Mouse (Mus musculus): Measurements from ENCODE around the gene Nr1i3.
A peak's percentile ranks its signal among the peaks of the same experiment; 100 is the strongest.

The Nr1i3 gene

DNA sequence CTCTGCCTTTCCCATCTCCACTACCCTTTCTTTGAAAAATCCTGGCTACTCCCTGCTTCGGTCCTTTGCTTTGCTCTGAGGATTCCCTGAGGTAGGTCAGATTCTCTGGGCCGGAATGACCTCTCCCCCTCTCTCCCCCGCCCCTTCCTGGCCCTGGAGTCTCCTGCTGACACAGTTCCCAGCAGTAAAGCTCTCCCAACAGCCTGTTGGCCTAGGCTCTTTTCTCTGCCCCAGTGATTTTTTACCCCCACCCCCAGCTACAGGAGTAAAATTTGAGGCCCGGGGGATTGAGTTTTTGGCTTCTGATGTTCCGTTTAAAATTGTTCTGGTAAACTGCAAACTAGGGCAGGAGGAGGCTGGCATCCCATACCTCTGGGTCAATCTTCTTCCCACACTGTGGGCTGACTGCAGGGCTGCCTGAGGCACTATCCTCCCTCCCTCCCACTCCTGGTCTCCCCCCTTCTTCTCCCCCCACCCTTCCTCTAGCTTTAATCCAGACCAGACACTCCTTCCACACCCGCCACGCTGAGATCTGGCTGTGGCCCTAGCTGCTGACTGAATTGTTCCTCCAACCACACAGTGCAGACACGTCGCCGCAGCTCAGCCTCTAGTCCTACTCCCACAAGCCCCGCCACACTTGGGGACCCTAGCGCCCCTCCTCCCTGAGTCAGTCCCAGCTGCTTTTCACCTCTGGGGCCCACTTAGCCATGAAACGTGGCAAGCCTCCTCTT, 38.0 kb downstream of the Nr1i3 start:
- DNase-seq (ENCODE audit: low spot score), result no peak

DNA sequence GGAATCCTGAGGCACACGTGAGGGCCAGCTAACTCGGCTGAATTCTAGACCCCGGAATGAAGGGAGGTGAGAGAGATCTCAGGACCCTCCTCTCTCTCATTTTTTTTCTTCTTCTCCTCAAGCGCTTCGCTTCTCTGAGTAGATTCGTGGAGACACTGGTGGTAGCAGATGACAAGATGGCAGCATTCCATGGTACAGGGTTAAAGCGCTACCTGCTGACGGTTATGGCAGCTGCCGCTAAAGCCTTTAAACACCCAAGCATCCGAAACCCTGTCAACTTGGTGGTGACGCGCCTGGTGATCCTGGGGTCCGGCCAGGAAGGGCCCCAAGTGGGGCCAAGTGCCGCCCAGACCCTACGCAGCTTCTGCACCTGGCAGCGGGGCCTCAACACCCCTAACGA, 38.6 kb downstream of the Nr1i3 start:
- DNase-seq (ENCODE audit: low spot score), result no peak

- DNase-seq (ENCODE audit: low spot score), result no peak
Measured at GRCm38 (mm10) chr1:171256095-171256818, 42.5 kb downstream of the Nr1i3 start.

GRCm38 (mm10) chr1:171256937-171257548, 43.3 kb downstream of the Nr1i3 start:
- no peak for DNase-seq (ENCODE audit: low spot score)

- DNase-seq (ENCODE audit: low spot score), result no peak
Measured at GRCm38 (mm10) chr1:171257781-171258180, 44.0 kb downstream of the Nr1i3 start.

DNA sequence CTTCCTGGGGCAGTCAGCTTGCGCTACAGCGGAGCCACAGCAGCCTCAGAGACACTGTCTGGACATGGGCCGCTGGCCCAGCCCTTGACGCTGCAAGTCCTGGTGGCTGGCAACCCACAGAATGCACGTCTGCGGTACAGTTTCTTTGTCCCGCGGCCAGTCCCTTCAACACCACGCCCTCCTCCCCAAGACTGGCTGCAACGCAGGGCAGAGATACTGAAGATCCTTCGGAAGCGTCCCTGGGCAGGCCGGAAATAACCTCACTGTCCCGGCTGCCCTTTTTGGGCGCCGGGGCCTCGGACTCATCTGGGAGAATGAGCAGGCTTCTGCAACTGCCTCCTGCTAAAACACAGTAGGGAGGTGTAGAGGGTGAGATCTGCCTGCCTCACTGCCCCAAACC, 45.2 kb downstream of the Nr1i3 start:
- DNase-seq (ENCODE audit: low spot score), result no peak

- DNase-seq (ENCODE audit: low spot score), result no peak
Measured at GRCm38 (mm10) chr1:171260316-171260715, 46.5 kb downstream of the Nr1i3 start.

DNA sequence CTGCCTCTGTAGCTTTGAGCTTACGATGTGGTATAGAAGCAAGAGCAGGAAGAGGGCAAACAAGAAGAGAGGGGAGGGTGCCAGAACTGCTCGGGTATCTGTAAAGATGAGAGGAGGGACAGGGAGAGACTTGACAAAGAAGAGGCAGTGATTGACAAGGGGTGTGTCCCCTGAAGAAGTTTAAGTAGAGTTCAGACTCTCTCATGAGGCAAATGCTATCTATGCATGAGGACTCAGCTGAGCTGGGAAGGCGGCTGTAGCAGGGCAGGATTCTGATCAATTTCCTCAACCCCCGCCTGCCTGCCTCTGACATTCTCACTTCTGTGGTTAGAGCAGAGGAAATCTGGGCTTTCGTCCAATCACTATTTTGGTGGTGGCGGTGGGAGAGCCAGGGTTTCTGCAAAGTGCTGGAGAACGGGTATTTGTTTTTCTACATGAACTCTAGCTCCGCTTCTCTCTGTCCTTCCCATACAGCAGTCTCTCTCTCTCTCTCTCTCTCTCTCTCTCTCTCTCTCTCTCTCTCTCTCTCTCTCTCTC, 48.9 kb downstream of the Nr1i3 start:
- no peak for DNase-seq (ENCODE audit: low spot score)

DNA sequence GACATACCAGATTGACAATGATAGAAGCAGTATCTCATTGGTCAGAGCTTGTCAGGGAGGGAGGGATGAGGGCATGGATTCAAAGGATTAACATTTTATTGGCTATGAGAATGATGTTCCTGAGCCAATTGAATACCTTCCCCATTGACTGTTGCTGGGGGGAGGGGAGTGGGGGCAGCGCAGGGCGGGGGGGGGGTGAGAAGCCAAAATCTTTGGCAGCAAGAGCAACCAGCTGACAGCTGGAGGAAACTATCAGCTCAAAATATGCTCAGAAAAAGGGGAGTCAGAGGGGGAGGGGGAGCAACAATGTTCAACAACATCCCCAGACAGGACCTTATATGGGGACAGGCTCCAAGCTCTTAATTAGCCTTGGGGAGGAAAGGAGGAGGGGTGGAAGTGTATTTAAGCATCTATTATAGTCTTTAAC, 49.4 kb downstream of the Nr1i3 start:
- DNase-seq (ENCODE audit: low spot score), result no peak

GRCm38 (mm10) chr1:171263666-171264461, 50.1 kb downstream of the Nr1i3 start:
- DNase-seq (ENCODE audit: low spot score), result no peak

DNA sequence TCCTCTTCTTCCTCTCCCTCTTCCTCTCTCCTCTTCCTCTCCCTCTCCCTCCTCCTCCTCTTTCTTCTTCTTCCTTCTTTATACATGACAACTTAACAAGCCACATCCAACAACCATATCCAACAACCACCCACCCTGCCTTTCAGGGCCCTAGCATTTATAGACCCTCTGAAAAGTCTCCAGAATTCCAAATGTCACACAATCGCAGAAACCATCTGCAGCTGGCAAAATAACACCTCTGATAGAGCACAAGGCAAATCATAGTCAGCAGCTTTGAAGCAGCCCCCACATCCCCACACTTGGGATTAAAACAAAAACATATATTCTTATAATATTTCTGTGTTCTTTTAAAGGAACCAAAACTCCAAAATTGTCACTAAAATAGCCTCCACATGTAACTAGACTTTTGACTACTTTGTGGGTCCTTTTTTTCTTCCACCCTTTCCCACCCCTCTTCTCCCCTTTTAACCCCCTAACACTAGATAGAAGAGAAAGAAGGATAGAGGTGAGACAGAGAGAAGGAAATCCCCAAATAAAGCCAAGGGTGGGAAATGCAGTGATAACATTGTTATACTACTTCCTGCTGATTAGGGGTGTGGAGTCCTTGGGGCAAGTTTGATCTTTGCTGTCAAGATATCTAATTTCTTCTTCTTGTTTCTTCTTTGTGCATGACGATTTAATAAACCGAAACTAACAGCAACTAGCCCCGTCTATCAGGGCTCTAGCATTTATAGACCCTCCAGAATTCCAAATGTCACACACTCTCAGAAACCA, 52.4 kb downstream of the Nr1i3 start:
- DNase-seq (ENCODE audit: low spot score), result no peak

DNA sequence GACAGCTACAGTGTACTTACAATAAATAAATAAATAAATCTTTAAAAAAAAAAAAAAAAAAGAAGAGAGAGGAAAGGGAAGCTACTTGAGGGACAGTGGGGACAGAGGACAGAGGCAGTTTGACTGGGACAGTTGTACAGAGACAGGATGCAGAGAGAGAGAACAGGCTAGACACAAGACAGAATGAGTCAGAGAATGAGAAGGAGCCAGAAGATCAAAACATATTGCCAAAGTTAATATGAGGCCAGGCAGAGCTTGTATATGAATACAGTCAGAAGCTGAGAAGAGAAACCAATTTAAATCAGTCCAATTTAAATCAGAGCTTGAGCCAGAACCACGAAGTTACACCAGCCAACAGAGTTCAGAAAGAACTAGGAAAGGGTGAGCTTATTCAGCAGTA, 54.6 kb downstream of the Nr1i3 start:
- DNase-seq (ENCODE audit: low spot score), result no peak

- DNase-seq (ENCODE audit: low spot score), result peak; percentile 94
Measured at GRCm38 (mm10) chr1:171269848-171270572, 56.2 kb downstream of the Nr1i3 start, which contains the start of gene B4galt3. B4galt3 (plus strand) TSS chr1:171270328.
